Mouse (Mus musculus) CD4-positive naive resting alpha-beta T cell, adult 57 days (primary cell): Measurements from ENCODE around the gene Slc10a1. TPM values are rescaled to one million over a fixed set of nuclear protein-coding genes. Genes with fewer than 3 reads are reported as not detected.

Experiments
- total RNA-seq: library from RNA; stranded (reverse); gene quantifications from one replicate; pipeline ENCODE4 v1.2.4, GENCODE M21; 2023

Slc10a1 gene
- not detected for total RNA-seq

GRCm38 (mm10) chr12:80968605-80969004 lies at the start of gene Slc10a1:
Gene Slc10a1, minus strand, starts transcription at chr12:80968705.

GRCm38 (mm10) chr12:80945334-80945995 lies 23.0 kb downstream of the Slc10a1 start, which contains the start of gene Srsf5:
Gene Srsf5, plus strand, starts transcription at chr12:80945504.

Other genes with a start within 250 kb of the Slc10a1 start
- gene Ccdc177, start 208.0 kb downstream of the Slc10a1 start, total RNA-seq, result not detected
- 133 TPM for gene Susd6, start 178.2 kb downstream of the Slc10a1 start, total RNA-seq
- 1,225 TPM for gene Srsf5, start 23.2 kb downstream of the Slc10a1 start, total RNA-seq
- gene Smoc1, start 58.1 kb upstream of the Slc10a1 start, total RNA-seq, result 0.21 TPM